Mouse (Mus musculus) liver, embryonic 18 days (tissue): ENCODE data around the gene Nkain2. TPM values are rescaled to one million over a fixed set of nuclear protein-coding genes. Genes with fewer than 3 reads are reported as not detected.

Source experiments
- polyA plus RNA-seq: library from polyadenylated mRNA; depleted of rRNA; stranded (reverse); fragments of >200 nt; gene quantifications from 2 replicates; pipeline ENCODE4 v1.2.3, GENCODE M21; 2012; rRNA removed

The Nkain2 gene
- 0.01 TPM in 1 of 2 replicates, not detected in the other for polyA plus RNA-seq

DNA sequence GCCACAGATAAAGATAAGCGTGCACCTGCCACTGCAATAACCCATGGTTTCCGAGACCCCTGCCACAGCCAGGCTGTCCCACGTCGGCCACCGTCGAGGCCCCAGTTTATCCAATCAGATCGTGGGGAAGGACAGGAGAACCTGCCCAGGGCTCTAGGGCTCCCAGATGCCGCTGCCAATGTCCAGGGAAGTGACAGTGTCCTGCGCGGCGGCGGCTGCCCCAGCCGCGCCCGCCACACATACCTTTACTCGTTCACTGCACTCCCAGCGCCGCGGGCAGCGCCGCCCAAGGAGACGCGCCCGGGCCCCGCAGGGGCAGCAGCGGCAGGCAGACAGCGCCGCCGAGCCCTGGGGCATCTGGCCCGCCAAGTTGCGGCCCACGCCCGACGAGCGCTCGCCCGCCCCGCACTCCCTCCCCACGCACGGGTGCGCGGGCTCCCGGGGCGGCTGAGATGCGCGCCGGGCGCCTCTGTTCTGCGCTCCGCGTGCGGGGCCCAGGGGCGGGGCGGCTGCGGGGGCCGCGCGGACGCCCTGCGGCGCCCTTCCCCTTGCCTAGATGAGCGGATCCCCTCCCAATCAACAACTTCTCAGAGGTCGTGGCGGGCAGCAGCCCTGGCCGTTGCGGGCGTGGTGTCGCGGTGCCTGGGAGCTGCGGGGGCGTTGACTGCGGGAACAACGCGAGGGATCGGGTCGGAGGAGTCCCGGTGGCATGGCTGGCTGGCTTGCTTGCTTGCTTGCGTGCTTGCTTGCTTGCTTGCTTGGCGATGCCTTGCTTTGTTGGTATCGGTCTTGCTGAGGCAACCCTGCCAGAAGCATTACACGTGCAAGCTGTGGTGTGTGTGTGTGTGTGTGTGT lies at the start of gene Nkain2:
TSS of gene Nkain2 (minus strand) at position 811 of the 855 bp plus-strand sequence.

Other genes starting within 250 kb of the Nkain2 start
- gene Trdn, start 190.1 kb upstream of the Nkain2 start, polyA plus RNA-seq = 0.01 TPM in 1 of 2 replicates, not detected in the other